Mouse (Mus musculus) hindbrain, embryonic 14.5 days (tissue): ENCODE measurements around the gene Smagp. TPM values are rescaled to one million over a fixed set of nuclear protein-coding genes. Genes with fewer than 3 reads are reported as not detected.
A peak's percentile ranks its signal among the peaks of the same experiment; 100 is the strongest.

Experiments
- ATAC-seq: fragments of 200-750 bp; cut with Nextera tagmentation; 2 replicates; pipeline ENCODE4 v1.8.0; 2017; ENCODE audit warnings: moderate number of reproducible peaks, mild to moderate bottlenecking, moderate TSS enrichment, moderate library complexity; ENCODE audit not compliant: low FRiP score
- DNase-seq: peaks from one replicate; pipeline ENCODE4 v3.0.0-alpha.2; 2015; ENCODE audit warnings: low spot score
- H3K27ac ChIP-seq: fragments of 300-500 bp; sonication (generic); 2 replicates; pipeline ENCODE4 v1.5.1; 2014; ENCODE audit warnings: mild to moderate bottlenecking, moderate library complexity
- H3K27me3 ChIP-seq: fragments of 300-500 bp; sonication (generic); 2 replicates; pipeline ENCODE4 v1.6.1; 2014; ENCODE audit warnings: mild to moderate bottlenecking, low read length, mixed read lengths; ENCODE audit not compliant: control insufficient read depth, insufficient read depth
- H3K36me3 ChIP-seq: fragments of 300-500 bp; sonication (generic); replicated peaks from 2 replicates; pipeline ENCODE4 v1.6.1; 2014; ENCODE audit not compliant: control insufficient read depth, insufficient read depth
- H3K4me1 ChIP-seq: fragments of 300-500 bp; sonication (generic); replicated peaks from 2 replicates; pipeline ENCODE4 v1.6.1; 2014; ENCODE audit warnings: antibody characterized with exemption, low read length, mixed read lengths; ENCODE audit not compliant: control insufficient read depth, insufficient read depth
- H3K4me2 ChIP-seq: fragments of 300-500 bp; sonication (generic); replicated peaks from 2 replicates; pipeline ENCODE4 v1.6.1; 2014; ENCODE audit warnings: mild to moderate bottlenecking, moderate library complexity
- H3K4me3 ChIP-seq: fragments of 300-500 bp; sonication (generic); replicated peaks from 2 replicates; pipeline ENCODE4 v1.5.1; 2014; ENCODE audit warnings: mild to moderate bottlenecking, low read length
- H3K9ac ChIP-seq: fragments of 300-500 bp; sonication (generic); 2 replicates; pipeline ENCODE4 v1.6.1; 2014
- H3K9me3 ChIP-seq: fragments of 300-500 bp; sonication (generic); 2 replicates; pipeline ENCODE4 v1.6.1; 2016; ENCODE audit warnings: low read length; ENCODE audit not compliant: control insufficient read depth
- WGBS: fragments of 180-500 bp; shearing (Covaris S2); extraction: QIAGEN DNeasy Blood & Tissue Kit; methylation state at CpG from one replicate; pipeline ENCODE4 v1.1.7; 2014; 5-methylcytosine and 5-hydroxymethylcytosine counted together
- polyA plus RNA-seq: library from polyadenylated mRNA; unstranded; fragments of >200 nt; fragmentation: Nextera tagmentation; extraction: Ambion mirVana; gene quantifications from 2 replicates; pipeline ENCODE4 v1.2.1, GENCODE M21; 2014

The Smagp gene
- polyA plus RNA-seq, 1 experiment from 2014 or later: 5.0 TPM

DNA sequence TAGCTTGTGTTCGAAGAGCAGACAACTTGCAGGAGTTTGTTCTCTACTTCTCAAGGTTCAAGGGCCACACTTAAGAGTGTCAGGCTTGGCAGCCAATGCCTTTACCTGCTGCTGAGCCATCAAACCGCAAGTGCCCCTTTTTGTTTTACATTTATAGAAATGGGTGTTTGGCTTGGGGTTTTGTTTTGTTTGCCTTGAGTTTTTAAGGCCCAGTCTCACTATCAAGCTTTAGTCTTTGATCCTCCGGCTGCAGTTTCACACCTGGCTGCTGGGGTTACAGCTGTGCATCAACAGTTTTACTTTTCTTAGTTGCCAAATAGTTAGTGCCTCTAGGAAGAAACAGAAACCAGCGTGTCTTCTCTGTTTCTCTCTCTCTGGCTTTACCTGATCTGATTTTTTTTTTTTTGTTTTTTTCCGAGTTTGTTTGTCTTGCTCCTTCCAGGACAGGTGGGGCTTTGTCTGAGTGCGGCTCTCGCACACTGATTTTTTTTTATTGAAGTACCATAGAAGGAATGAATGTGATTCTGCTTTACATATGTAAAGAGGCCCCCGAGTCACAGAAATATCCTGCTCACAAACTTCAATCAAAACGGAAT, 38.4 kb downstream of the Smagp start:
- no peaks in the 10 kb centered on the region for H3K9me3 ChIP-seq
- H3K27ac ChIP-seq: peak overlapping the region; percentile 83
- 27% methylated on average over 9 of the region's 9 CpGs for WGBS
- H3K4me2 ChIP-seq: peak overlapping the region; percentile 88
- peak overlapping the region; percentile 95 for H3K9ac ChIP-seq
- no peaks in the 10 kb centered on the region for H3K36me3 ChIP-seq
- peak overlapping the region; percentile 73 for H3K4me3 ChIP-seq
- no peak for DNase-seq
- H3K27me3 ChIP-seq: no peaks in the 10 kb centered on the region
- no peak for ATAC-seq
- H3K4me1 ChIP-seq: peaks cover 12% of the 10 kb centered on the region; the same call in 1 of the 2 replicates

DNA sequence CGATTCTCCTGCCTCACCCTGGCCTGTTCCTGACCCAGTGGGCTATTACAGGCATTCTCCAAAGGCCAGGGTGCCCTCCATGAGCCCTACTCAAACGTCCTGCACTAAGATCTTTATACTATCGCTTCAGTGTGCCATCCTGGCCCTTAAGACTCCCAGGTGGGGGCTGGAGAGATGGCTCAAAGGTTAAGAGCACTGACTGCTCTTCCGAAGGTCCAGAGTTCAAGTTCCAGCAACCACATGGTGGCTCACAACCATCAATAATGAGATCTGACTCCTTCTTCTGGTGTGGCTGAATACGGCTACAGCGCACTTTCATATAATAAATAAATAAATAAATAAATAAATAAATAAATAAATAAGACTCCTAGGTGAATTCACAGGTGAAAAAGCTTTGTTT, 43.9 kb downstream of the Smagp start:
- no peak for ATAC-seq
- no peaks in the 10 kb centered on the region for H3K4me1 ChIP-seq
- 89% methylated on average over 6 of the region's 6 CpGs for WGBS

DNA sequence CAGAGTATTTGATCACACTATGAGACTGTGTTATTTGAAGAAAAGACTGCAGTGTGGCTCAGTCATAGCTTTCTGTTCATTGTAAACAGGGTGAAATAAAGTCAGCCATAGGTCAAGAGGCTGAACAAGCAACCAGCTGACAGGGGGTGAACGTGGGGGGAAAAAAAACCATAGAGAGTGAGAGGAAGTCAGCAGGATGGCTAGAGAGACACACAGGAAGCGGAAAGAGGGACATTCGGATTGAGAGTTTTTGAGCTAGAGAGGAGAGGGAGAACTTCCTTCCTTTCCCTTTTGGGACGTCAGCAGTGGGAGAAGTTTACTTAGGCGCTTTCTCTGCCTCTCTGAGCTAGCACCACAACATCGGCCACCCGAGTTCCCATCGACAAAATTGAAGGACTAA, 46.3 kb downstream of the Smagp start:
- Histone ChIP-seq H3K27me3 (no peaks in the 10 kb centered on the region), H3K4me1 (no peaks in the 10 kb centered on the region), H3K27ac (no peak overlapping the region), H3K9ac (no peak overlapping the region), H3K9me3 (no peaks in the 10 kb centered on the region), H3K4me3 (no peak overlapping the region), H3K4me2 (no peak overlapping the region), H3K36me3 (peaks cover 60% of the 10 kb centered on the region)
- ATAC-seq (no peak), DNase-seq (no peak)
- WGBS: 81% methylated on average over 8 of the region's 8 CpGs

More for the DNA sequence above, 43.9 kb downstream of the Smagp start:
- Histone ChIP-seq H3K27ac (no peak overlapping the region), H3K4me3 (no peak overlapping the region), H3K27me3 (no peaks in the 10 kb centered on the region), H3K9ac (no peak overlapping the region), H3K4me2 (no peak overlapping the region), H3K9me3 (no peaks in the 10 kb centered on the region), H3K36me3 (peaks cover 37% of the 10 kb centered on the region)
- no peak for DNase-seq

DNA sequence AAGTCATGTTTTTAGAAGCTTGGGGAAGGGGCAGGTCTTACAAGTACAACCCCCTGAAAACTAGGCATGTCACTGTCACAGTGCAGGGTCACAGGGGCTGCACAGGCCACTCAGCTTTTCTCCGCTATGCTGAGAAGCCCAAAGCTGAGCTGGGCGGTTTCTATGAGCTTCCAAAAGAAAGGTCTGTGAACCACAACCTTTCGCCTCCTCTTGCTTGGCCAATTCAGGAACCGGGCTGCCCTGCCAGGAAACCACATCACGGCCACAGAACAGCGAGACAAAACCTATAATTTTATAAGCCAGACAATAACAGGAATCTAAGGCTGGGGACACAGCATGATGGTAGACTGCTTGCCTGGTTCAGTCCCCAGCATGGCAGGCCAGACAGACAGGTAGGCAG, 48.4 kb downstream of the Smagp start:
- Histone ChIP-seq H3K27ac (no peak overlapping the region), H3K9ac (no peak overlapping the region), H3K4me3 (no peak overlapping the region), H3K4me1 (no peaks in the 10 kb centered on the region), H3K36me3 (peaks cover 72% of the 10 kb centered on the region), H3K27me3 (no peaks in the 10 kb centered on the region), H3K4me2 (no peak overlapping the region), H3K9me3 (no peaks in the 10 kb centered on the region)
- WGBS: 80% methylated on average over 6 of the region's 6 CpGs
- DNase-seq (no peak), ATAC-seq (no peak)

DNA sequence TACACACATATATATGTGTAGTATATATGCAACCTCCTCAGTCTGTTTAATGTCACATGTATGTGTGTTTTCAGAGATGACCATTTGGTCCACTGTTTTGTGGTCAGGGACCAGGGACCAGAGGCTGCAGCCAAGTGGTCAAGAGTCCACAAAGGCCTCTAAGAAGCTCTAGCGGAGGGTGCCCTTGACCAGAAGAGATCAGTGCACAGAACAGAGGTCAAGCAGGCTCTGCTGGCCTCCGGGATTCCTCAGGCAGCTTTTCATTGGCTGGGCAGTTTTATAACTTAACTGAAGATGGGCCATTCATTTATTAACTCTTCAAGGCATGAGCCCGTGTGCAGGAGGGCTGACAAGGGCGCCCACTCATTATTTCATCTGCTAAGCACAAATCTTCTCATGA, 49.6 kb downstream of the Smagp start:
- H3K36me3 ChIP-seq: peaks cover 84% of the 10 kb centered on the region

DNA sequence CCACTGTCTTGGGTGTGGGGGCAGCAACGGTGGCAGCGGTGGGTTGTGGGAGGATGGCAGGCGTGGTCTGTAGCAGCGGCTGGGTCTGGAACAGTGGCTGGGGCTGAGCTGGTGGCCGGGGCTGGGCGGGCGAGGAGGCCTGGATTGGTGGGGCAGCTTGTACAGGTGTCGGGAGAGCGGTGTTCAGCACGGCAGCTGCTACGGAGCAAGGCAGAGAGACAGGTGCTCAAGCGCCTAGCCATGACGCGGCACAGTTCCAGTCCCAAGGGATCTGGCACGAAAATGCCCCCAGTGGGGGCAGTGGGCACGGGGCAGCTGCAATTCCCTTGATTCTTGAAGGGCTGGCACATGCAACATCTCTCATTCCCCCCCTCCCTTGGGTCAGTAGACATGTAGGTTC, 50.8 kb downstream of the Smagp start:
- Histone ChIP-seq H3K27me3 (no peaks in the 10 kb centered on the region), H3K36me3 (peaks cover 81% of the 10 kb centered on the region), H3K4me3 (no peak overlapping the region), H3K9me3 (no peaks in the 10 kb centered on the region), H3K4me1 (no peaks in the 10 kb centered on the region), H3K9ac (no peak overlapping the region), H3K4me2 (no peak overlapping the region), H3K27ac (no peak overlapping the region)
- ATAC-seq: no peak
- DNase-seq: no peak
- 96% methylated on average over 16 of the region's 16 CpGs for WGBS

More for the DNA sequence above, 49.6 kb downstream of the Smagp start:
- Histone ChIP-seq H3K9ac (no peak overlapping the region), H3K4me3 (no peak overlapping the region), H3K27ac (no peak overlapping the region), H3K27me3 (no peaks in the 10 kb centered on the region), H3K4me2 (no peak overlapping the region), H3K4me1 (no peaks in the 10 kb centered on the region), H3K9me3 (no peaks in the 10 kb centered on the region)
- ATAC-seq: no peak
- 83% methylated on average over 4 of the region's 4 CpGs for WGBS
- no peak for DNase-seq

DNA sequence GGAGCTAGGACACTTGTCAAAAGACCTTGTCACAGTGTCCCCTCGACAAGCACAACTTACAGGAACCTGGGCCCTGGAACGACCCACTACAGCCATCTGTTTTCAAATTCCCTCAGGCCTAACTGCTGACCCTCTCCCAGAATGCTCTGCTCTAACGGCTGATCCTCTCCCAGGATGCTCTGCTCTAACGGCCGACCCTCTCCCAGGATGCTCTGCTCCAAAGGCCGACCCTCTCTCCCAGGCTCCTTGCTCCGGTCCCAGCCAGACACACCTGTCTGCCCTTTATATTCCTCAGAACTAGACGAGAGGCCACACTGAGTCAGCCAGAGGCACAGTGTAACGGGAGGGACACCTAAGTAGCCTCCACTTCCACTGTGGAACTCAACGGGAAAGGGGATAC, 56.6 kb downstream of the Smagp start:
- 90% methylated on average over 10 of the region's 10 CpGs for WGBS
- H3K9ac ChIP-seq: no peak overlapping the region
- H3K27me3 ChIP-seq: no peaks in the 10 kb centered on the region
- no peaks in the 10 kb centered on the region for H3K9me3 ChIP-seq
- H3K4me2 ChIP-seq: no peak overlapping the region
- no peak for DNase-seq
- no peak overlapping the region for H3K4me3 ChIP-seq
- H3K4me1 ChIP-seq: no peaks in the 10 kb centered on the region
- peaks cover 84% of the 10 kb centered on the region for H3K36me3 ChIP-seq
- no peak overlapping the region for H3K27ac ChIP-seq
- no peak for ATAC-seq

DNA sequence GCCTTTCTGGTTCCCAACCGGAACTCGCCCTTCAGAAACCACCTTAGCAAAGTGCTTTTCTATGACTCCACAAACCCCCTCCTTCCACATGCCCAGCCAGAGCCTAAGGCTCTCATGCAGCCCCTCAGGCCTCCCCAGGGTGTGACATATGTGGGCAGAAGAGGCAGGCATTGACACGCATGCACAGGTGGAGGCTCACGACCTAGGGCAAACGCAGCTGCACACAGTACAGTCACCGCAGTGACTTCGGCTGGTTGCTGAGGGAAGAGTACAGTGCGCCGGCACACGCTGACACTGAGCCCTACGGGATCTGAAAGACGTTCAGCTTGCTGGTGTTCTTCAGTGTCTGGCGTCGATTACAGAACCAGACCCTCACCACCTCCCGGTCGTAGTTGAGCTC, 58.8 kb downstream of the Smagp start:
- Histone ChIP-seq H3K9me3 (no peaks in the 10 kb centered on the region), H3K27me3 (no peaks in the 10 kb centered on the region), H3K27ac (no peak overlapping the region), H3K36me3 (peaks cover 72% of the 10 kb centered on the region), H3K4me1 (0 out of 2 replicates have a peak, but pooled peaks cover 3% of the 10 kb centered on the region), H3K4me2 (no peak overlapping the region), H3K9ac (no peak overlapping the region), H3K4me3 (no peak overlapping the region)
- DNase-seq (no peak), ATAC-seq (no peak)
- 88% methylated on average over 16 of the region's 16 CpGs for WGBS

DNA sequence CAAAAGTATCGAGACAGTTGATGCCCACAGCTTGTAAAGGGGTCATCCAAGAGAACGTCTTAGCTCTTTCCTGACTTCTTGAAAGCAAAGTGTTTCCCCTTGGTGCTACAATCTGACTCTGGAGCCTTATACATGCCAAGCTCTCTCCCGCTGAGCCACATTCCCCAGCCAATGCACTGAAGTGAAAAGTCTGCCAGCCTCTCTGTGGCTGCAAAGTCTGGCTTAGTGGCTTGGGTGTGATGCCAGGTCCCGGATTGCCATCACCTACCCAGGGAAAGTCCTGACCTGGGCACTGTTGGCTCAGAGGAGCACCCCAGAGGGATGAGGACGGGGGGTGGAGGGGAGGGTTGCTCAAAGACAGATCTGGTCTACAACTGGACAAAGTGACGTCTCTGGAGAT, 59.9 kb downstream of the Smagp start:
- DNase-seq (no peak), ATAC-seq (no peak)
- no peak overlapping the region for H3K9ac ChIP-seq
- peaks cover 61% of the 10 kb centered on the region for H3K36me3 ChIP-seq
- 0 out of 2 replicates have a peak, but pooled peaks cover 3% of the 10 kb centered on the region for H3K4me1 ChIP-seq
- H3K27ac ChIP-seq: no peak overlapping the region
- H3K9me3 ChIP-seq: no peaks in the 10 kb centered on the region
- H3K27me3 ChIP-seq: no peaks in the 10 kb centered on the region
- H3K4me3 ChIP-seq: no peak overlapping the region
- no peak overlapping the region for H3K4me2 ChIP-seq
- WGBS: 75% methylated on average over 6 of the region's 6 CpGs

DNA sequence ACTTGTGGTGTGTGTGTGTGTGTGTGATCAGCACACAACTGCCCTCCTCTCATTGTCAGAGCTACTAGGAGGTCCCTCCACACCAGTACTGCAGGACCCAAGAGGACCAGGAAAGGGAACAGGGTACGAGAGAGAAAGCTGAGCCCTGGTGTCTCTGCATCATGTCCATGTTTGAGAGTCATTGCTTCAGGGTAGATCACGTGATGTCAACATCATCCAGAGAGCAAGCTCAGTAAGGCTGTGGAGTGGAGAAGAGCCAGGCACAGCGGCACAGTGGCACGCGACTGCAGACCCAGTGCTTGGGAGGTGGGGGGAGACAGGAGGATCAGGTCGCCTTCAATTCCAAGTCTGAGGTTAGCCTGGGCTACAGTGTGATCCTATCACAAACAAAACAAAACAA, 60.3 kb downstream of the Smagp start:
- Histone ChIP-seq H3K27me3 (no peaks in the 10 kb centered on the region), H3K4me3 (no peak overlapping the region), H3K27ac (no peak overlapping the region), H3K36me3 (peaks cover 59% of the 10 kb centered on the region), H3K9me3 (no peaks in the 10 kb centered on the region), H3K9ac (no peak overlapping the region), H3K4me2 (no peak overlapping the region), H3K4me1 (0 out of 2 replicates have a peak, but pooled peaks cover 3% of the 10 kb centered on the region)
- WGBS: 90% methylated on average over 6 of the region's 6 CpGs
- no peak for ATAC-seq
- DNase-seq: no peak
